Mouse (Mus musculus): ENCODE data around the gene Hes3.

Gene Hes3

GRCm38 (mm10) chr4:152305991-152306390 lies 14.5 kb upstream of the Hes3 start:
- no peak for DNase-seq (ENCODE audit: low spot score)

- DNase-seq (ENCODE audit: low spot score): no peak
Measured at GRCm38 (mm10) chr4:152304685-152305084, 13.2 kb upstream of the Hes3 start.

GRCm38 (mm10) chr4:152303172-152303571 lies 11.7 kb upstream of the Hes3 start:
- DNase-seq (ENCODE audit: low spot score): no peak

GRCm38 (mm10) chr4:152302012-152302411 lies 10.6 kb upstream of the Hes3 start:
- no peak for DNase-seq (ENCODE audit: low spot score)

GRCm38 (mm10) chr4:152300375-152300774 lies 8.9 kb upstream of the Hes3 start:
- DNase-seq (ENCODE audit: low spot score): no peak

GRCm38 (mm10) chr4:152298836-152299235 lies 7.4 kb upstream of the Hes3 start:
- no peak for DNase-seq (ENCODE audit: low spot score)

- peak; percentile 100 for DNase-seq (ENCODE audit: low spot score)
Measured at GRCm38 (mm10) chr4:152296874-152297861, 5.7 kb upstream of the Hes3 start, which contains the start of gene Icmt. TSS of gene Icmt (plus strand) at chr4:152297227.

GRCm38 (mm10) chr4:152296371-152296770 lies 4.9 kb upstream of the Hes3 start:
- DNase-seq (ENCODE audit: low spot score): no peak

- no peak for DNase-seq (ENCODE audit: low spot score)
Measured at GRCm38 (mm10) chr4:152295916-152296315, 4.5 kb upstream of the Hes3 start.

GRCm38 (mm10) chr4:152294188-152294929 lies 2.9 kb upstream of the Hes3 start:
- DNase-seq (ENCODE audit: low spot score): no peak

- DNase-seq (ENCODE audit: low spot score): no peak
Measured at GRCm38 (mm10) chr4:152292102-152292765, 772 bp upstream of the Hes3 start.

- DNase-seq (ENCODE audit: low spot score): no peak
Measured at GRCm38 (mm10) chr4:152290991-152291390, 471 bp downstream of the Hes3 start.

GRCm38 (mm10) chr4:152290385-152290784 lies 1.1 kb downstream of the Hes3 start:
- DNase-seq (ENCODE audit: low spot score): no peak

GRCm38 (mm10) chr4:152288398-152288945 lies 3.0 kb downstream of the Hes3 start:
- no peak for DNase-seq (ENCODE audit: low spot score)

- DNase-seq (ENCODE audit: low spot score): no peak
Measured at GRCm38 (mm10) chr4:152287317-152288120, 3.9 kb downstream of the Hes3 start.

- DNase-seq (ENCODE audit: low spot score): peak; percentile 89
Measured at GRCm38 (mm10) chr4:152286887-152287286, 4.6 kb downstream of the Hes3 start.

GRCm38 (mm10) chr4:152286183-152286582 lies 5.3 kb downstream of the Hes3 start:
- DNase-seq (ENCODE audit: low spot score): no peak

- peak; percentile 74 for DNase-seq (ENCODE audit: low spot score)
Measured at GRCm38 (mm10) chr4:152285505-152285904, 6.0 kb downstream of the Hes3 start.

GRCm38 (mm10) chr4:152283186-152283950 lies 8.1 kb downstream of the Hes3 start:
- DNase-seq (ENCODE audit: low spot score): peak; percentile 89

GRCm38 (mm10) chr4:152282721-152283120 lies 8.7 kb downstream of the Hes3 start:
- no peak for DNase-seq (ENCODE audit: low spot score)
